Mouse (Mus musculus) stomach, embryonic 14.5 days (tissue): Measurements from ENCODE around the gene Ppl. TPM values are rescaled to one million over a fixed set of nuclear protein-coding genes. Genes with fewer than 3 reads are reported as not detected.

Experiments used
- ATAC-seq: fragments of 200-750 bp; cut with Nextera tagmentation; 2 replicates; pipeline ENCODE4 v1.8.0; 2017; ENCODE audit warnings: low read depth, moderate TSS enrichment; ENCODE audit not compliant: insufficient number of reproducible peaks, insufficient read depth, low FRiP score
- H3K27ac ChIP-seq: fragments of 300-500 bp; sonication (generic); 2 replicates; pipeline ENCODE4 v1.5.1; 2014; ENCODE audit warnings: mild to moderate bottlenecking, low read length, moderate library complexity, mixed read lengths
- H3K27me3 ChIP-seq: fragments of 300-500 bp; sonication (generic); 2 replicates; pipeline ENCODE4 v1.6.1; 2014; ENCODE audit warnings: low read length, control low read depth, mixed read lengths; ENCODE audit not compliant: control insufficient read depth, insufficient read depth
- H3K36me3 ChIP-seq: fragments of 300-500 bp; sonication (generic); 2 replicates; pipeline ENCODE4 v1.6.1; 2014; ENCODE audit warnings: mild to moderate bottlenecking, control low read depth, low read length, moderate library complexity, mixed read lengths; ENCODE audit not compliant: control insufficient read depth, insufficient read depth
- H3K4me1 ChIP-seq: fragments of 300-500 bp; sonication (generic); 2 replicates; pipeline ENCODE4 v1.6.1; 2014; ENCODE audit warnings: low read length, control low read depth, mixed read lengths; ENCODE audit not compliant: control insufficient read depth, insufficient read depth
- H3K4me2 ChIP-seq: fragments of 300-500 bp; sonication (generic); replicated peaks from 2 replicates; pipeline ENCODE4 v1.6.1; 2014; ENCODE audit warnings: low read depth, low read length, control low read depth
- H3K4me3 ChIP-seq: fragments of 300-500 bp; sonication (generic); 2 replicates; pipeline ENCODE4 v1.5.1; 2014; ENCODE audit warnings: low read depth, low read length, control low read depth
- H3K9ac ChIP-seq: fragments of 300-500 bp; sonication (generic); replicated peaks from 2 replicates; pipeline ENCODE4 v1.6.1; 2014; ENCODE audit warnings: low read depth, mild to moderate bottlenecking, control low read depth, low read length, moderate library complexity, mixed read lengths
- H3K9me3 ChIP-seq: fragments of 300-500 bp; sonication (generic); 2 replicates; pipeline ENCODE4 v1.6.1; 2016; ENCODE audit warnings: low read depth, low read length, control low read depth; ENCODE audit not compliant: control insufficient read depth
- WGBS: fragments of 180-500 bp; shearing (Covaris S2); extraction: QIAGEN DNeasy Blood & Tissue Kit; methylation state at CpG from one replicate; pipeline ENCODE4 v1.1.7; 2014; 5-methylcytosine and 5-hydroxymethylcytosine counted together
- polyA plus RNA-seq: library from polyadenylated mRNA; unstranded; fragments of >200 nt; fragmentation: Nextera tagmentation; extraction: Ambion mirVana; gene quantifications from 2 replicates; pipeline ENCODE4 v1.2.1, GENCODE M21; 2014

Gene Ppl
- polyA plus RNA-seq, 1 experiment from 2014 or later: 12.7 TPM

DNA sequence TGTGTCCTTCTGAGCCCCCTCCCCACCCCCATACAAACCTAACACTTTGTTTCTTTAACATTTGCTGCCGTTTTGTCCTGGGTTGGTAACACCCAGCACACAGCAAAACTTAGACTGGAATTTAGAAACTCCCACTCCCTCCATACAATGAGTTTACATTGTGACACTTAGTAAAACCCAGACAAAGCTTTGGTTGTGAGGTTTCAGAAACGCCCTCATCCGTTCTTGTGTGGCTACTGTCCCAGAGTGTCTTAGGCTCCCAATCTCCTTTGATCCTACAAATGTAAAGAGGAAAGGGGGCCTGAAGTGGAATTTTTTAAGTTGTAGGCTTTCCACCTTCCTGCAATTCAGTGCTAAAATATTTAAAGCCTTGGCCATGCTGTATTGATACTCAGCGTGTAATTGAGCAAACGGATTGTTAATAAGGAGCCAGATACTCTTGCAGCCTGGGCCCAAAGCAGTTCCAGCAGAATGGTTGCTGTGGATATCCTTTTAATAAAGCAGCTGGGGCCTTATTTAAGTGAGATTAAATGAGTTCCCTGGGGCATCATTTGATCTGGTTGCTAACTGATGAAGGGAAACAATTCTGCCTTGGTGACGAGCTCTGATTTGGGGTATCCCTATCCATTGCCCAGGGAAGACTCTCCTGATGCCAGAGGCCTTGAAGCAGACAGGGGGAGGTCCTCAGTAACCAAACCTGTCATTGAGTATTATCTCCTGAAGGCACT is 21.2 kb upstream of the Ppl start:
- no peak overlapping the region for H3K4me2 ChIP-seq
- no peak overlapping the region for H3K4me3 ChIP-seq
- H3K4me1 ChIP-seq: no peaks in the 10 kb centered on the region
- no peaks in the 10 kb centered on the region for H3K36me3 ChIP-seq
- no peak for ATAC-seq
- no peaks in the 10 kb centered on the region for H3K27me3 ChIP-seq
- no peak overlapping the region for H3K9ac ChIP-seq
- WGBS: 52% methylated on average over 6 of the region's 6 CpGs
- H3K27ac ChIP-seq: no peak overlapping the region
- H3K9me3 ChIP-seq: no peaks in the 10 kb centered on the region

DNA sequence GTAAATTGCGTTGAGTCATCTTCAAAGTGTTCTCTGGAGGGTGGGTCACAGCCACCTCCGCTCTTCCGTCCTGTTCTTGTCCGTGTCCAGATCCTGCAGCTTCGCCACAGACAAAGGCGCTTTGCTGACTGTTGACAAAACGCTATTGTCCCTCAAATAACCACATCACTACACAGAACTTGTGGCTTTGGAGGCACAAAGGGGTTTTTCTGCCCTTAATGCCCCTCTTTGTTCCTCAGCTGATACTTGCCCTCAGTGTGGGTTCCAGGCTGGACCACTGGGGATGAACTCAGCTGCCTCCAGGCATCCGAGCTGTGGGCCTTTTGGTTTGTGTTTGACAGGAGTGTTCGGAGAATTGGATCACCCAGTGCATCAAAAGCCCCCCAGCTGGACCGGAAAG is 18.3 kb upstream of the Ppl start:
- Histone ChIP-seq H3K4me1 (no peaks in the 10 kb centered on the region), H3K4me3 (no peak overlapping the region), H3K36me3 (no peaks in the 10 kb centered on the region), H3K27ac (no peak overlapping the region), H3K9me3 (no peaks in the 10 kb centered on the region), H3K27me3 (0 out of 2 replicates have a peak, but pooled peaks cover 3% of the 10 kb centered on the region), H3K4me2 (no peak overlapping the region), H3K9ac (no peak overlapping the region)
- ATAC-seq: no peak
- WGBS: 81% methylated on average over 10 of the region's 10 CpGs

DNA sequence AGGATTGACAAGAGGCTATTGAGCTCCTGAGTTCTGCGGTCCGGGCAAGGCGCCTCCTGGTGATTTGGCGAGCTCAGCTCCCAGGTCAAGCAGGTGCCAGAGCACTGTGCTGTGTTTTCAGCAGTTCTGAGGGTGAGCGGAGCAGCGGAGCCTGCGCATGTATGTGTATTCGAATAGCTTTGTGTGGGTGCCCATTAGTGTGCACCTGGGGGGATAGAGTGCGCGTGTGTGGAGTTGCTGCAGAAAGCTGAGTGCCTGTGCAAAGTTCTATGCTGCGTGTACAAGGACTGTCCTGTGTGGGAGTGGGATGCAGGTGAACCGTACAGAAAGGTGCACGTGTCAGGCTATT is 14.8 kb upstream of the Ppl start, which contains the start of gene Sec14l5:
Gene Sec14l5 (plus strand): TSS at position 73 of the 349 bp plus-strand sequence.
- H3K4me2 ChIP-seq: peak within 1 kb of the TSS; percentile 53
- 0 out of 2 replicates have a peak, but pooled peaks cover 3% of the 10 kb centered on the region for H3K27me3 ChIP-seq
- no peak within 1 kb of the TSS for H3K9ac ChIP-seq
- 12% methylated on average over 13 of the region's 13 CpGs for WGBS
- H3K36me3 ChIP-seq: no peaks in the 10 kb centered on the region
- ATAC-seq: no peak
- peak within 1 kb of the TSS; percentile 26 for H3K4me3 ChIP-seq
- H3K27ac ChIP-seq: no peak within 1 kb of the TSS
- no peaks in the 10 kb centered on the region for H3K9me3 ChIP-seq
- H3K4me1 ChIP-seq: no peaks in the 10 kb centered on the region

DNA sequence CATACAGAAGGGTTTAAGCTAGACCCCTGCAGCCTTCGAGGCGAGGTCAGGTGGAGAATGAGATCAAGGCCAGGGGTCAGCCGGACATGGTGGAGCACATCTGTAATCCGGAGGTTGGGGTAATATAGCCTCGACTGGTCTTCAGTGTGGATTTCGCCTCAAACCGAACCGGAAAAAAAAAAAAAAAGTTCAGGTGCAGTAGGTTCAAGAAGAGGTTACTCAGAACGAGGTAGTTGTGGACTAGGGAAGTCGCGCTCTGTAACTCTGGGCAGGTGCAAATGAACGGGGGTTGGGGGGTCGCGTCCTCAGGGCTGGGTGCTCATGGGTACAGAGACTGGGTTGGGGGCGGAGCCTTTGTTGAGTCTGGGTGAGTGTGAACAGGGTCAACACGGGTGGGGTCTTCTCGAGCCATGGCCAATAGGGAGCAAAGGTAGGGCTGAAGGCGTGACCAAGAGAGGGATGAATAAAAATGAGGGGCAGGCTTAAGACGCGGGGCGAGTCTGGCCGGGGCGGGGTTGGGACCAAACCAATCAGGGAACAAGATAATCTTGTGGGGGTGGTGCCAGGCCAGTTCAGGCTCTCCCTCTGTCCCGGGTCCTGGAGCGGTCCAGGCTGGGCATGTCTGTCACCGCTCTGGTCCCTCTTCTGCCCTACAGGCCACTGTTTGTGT is 14.3 kb upstream of the Ppl start:
- H3K4me2 ChIP-seq: peak overlapping the region; percentile 53
- H3K9ac ChIP-seq: no peak overlapping the region
- H3K36me3 ChIP-seq: no peaks in the 10 kb centered on the region
- peak overlapping the region; percentile 26 for H3K4me3 ChIP-seq
- H3K9me3 ChIP-seq: no peaks in the 10 kb centered on the region
- H3K27me3 ChIP-seq: 0 out of 2 replicates have a peak, but pooled peaks cover 3% of the 10 kb centered on the region
- H3K4me1 ChIP-seq: no peaks in the 10 kb centered on the region
- peak; percentile 92 for ATAC-seq
- 1% methylated on average over 26 of the region's 26 CpGs for WGBS
- H3K27ac ChIP-seq: no peak overlapping the region

DNA sequence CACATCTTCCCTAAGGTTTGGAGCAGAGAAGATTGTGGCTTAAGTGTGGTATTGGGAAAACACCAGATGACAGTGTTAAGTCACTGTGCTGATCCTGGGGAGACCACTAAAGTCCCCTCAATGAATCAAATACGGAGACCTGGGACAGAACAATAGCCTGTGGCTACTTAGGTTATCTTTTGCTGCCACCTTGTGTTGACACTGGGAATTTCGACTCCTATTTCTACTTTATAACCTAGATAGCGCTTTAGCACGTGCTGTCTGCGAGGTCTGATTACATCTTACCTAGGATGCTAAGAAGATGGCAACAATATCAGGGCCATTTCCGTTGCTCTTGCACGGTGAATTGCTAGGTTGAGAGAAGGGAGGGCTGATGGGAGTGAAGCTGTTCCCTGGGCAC is 13.3 kb upstream of the Ppl start:
- H3K4me2 ChIP-seq: no peak overlapping the region
- no peak overlapping the region for H3K9ac ChIP-seq
- ATAC-seq: peak; percentile 37; the same call in 1 of the 2 replicates

DNA sequence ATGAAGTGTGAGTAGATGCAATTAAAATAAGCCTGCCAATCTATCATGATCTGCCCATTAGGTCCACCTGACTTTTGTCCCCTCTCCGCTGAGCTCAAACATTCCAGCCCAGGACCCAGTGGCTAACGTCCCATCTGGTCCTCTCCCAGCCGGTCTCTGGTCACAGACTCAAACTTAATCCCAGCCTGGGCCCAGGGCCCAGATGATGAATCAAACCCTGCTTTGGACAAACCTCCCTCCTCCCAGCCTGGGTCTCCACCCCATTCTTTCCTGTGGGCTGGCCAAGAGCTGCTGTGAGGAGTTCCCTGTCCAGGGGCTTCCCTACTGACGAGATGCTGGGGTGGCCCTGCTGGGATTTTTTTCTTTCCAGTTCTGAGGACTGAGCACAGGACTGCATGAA is 7.5 kb upstream of the Ppl start:
- no peaks in the 10 kb centered on the region for H3K36me3 ChIP-seq
- H3K4me2 ChIP-seq: no peak overlapping the region
- 30% methylated on average over 4 of the region's 4 CpGs for WGBS
- ATAC-seq: no peak
- no peaks in the 10 kb centered on the region for H3K27me3 ChIP-seq
- H3K4me3 ChIP-seq: no peak overlapping the region
- no peak overlapping the region for H3K9ac ChIP-seq
- no peaks in the 10 kb centered on the region for H3K9me3 ChIP-seq
- H3K27ac ChIP-seq: no peak overlapping the region
- no peaks in the 10 kb centered on the region; the same call in 1 of the 2 replicates for H3K4me1 ChIP-seq

More for the DNA sequence above, 13.3 kb upstream of the Ppl start:
- Histone ChIP-seq H3K27ac (no peak overlapping the region), H3K36me3 (no peaks in the 10 kb centered on the region), H3K4me1 (no peaks in the 10 kb centered on the region), H3K4me3 (no peak overlapping the region), H3K9me3 (no peaks in the 10 kb centered on the region), H3K27me3 (0 out of 2 replicates have a peak, but pooled peaks cover 3% of the 10 kb centered on the region)
- 0% methylated on average over 7 of the region's 7 CpGs for WGBS

DNA sequence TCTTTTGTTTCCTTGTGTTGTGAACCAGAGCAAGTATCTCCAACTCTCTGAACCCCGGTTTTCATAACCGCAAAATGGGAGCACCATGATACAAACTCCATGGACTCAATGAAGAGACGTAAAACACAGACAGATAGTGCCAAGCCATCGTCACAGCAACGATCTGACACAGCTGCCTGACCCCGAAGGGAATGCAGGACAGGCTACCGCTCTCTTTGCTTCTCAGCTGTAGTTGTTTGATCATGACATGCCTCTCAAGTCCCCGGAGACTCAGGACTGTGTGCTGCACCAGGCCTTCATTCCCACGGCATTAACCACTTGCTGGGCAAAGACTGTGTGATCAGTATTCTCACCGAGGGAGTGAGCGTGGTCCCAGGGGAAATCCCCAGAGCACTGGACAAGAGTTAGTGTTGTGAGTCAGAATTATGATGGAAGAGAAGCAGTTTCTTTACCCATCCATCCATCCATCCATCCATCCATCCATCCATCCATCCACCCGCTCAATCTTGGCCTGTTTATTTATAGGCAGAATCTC is 4.9 kb upstream of the Ppl start:
- H3K4me3 ChIP-seq: no peak overlapping the region
- H3K27me3 ChIP-seq: peaks cover 15% of the 10 kb centered on the region
- no peaks in the 10 kb centered on the region for H3K36me3 ChIP-seq
- WGBS: 52% methylated on average over 12 of the region's 12 CpGs
- no peak overlapping the region for H3K9ac ChIP-seq
- no peaks in the 10 kb centered on the region for H3K9me3 ChIP-seq
- ATAC-seq: no peak
- H3K4me1 ChIP-seq: no peaks in the 10 kb centered on the region; the same call in 1 of the 2 replicates
- no peak overlapping the region for H3K4me2 ChIP-seq
- 0 out of 2 replicates have a peak overlapping the region, but pooled peaks have one; percentile 88 for H3K27ac ChIP-seq

DNA sequence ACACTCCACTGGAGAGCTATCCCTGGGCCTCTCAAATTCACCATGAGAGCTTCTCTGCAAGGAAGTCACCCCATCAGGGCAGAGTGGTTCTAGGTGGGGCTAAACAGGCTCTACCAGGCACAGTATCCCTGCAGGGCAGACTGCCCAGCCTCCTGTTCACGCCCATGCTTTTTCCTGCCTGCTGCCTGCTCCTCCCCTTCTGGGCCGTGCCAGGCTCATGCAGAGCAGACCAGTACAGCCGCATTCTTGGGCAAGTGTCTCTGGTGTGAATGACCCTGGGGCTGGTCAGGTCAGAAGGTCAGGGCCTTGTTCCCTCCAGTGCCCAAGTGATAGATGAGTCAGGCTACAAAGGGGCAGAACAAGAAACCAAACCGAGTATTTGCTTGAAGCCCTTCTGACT is 4.3 kb upstream of the Ppl start:
- Histone ChIP-seq H3K9me3 (no peaks in the 10 kb centered on the region), H3K9ac (no peak overlapping the region), H3K4me1 (no peaks in the 10 kb centered on the region; the same call in 1 of the 2 replicates), H3K27ac (peak overlapping the region; percentile 88), H3K36me3 (no peaks in the 10 kb centered on the region), H3K27me3 (peaks cover 20% of the 10 kb centered on the region), H3K4me3 (no peak overlapping the region), H3K4me2 (no peak overlapping the region)
- ATAC-seq: peak; percentile 73
- WGBS: 21% methylated on average over 4 of the region's 4 CpGs
